Mouse (Mus musculus) hindbrain, embryonic 12.5 days (tissue): ENCODE results near the gene Lrch3. TPM values are rescaled to one million over a fixed set of nuclear protein-coding genes. Genes with fewer than 3 reads are reported as not detected.
"Not testable (repeated sequence)": the region's sequence is repeated elsewhere in the genome, so short reads cannot be mapped to it uniquely, and the experiment has no call there.

Experiments used
- ATAC-seq: fragments of 200-750 bp; cut with Nextera tagmentation; 2 replicates; pipeline ENCODE4 v1.8.0; 2017; ENCODE audit warnings: moderate TSS enrichment; ENCODE audit not compliant: low FRiP score
- H3K27ac ChIP-seq: fragments of 300-500 bp; sonication (generic); 2 replicates; pipeline ENCODE4 v1.5.1; 2016; ENCODE audit warnings: mild to moderate bottlenecking
- H3K27me3 ChIP-seq: fragments of 300-500 bp; sonication (generic); 2 replicates; pipeline ENCODE4 v1.6.1; 2016; ENCODE audit warnings: mild to moderate bottlenecking
- H3K36me3 ChIP-seq: fragments of 300-500 bp; sonication (generic); 2 replicates; pipeline ENCODE4 v1.6.1; 2016; ENCODE audit warnings: mild to moderate bottlenecking
- H3K4me1 ChIP-seq: fragments of 300-500 bp; sonication (generic); 2 replicates; pipeline ENCODE4 v1.6.1; 2016
- H3K4me2 ChIP-seq: fragments of 300-500 bp; sonication (generic); replicated peaks from 2 replicates; pipeline ENCODE4 v1.6.1; 2016; ENCODE audit warnings: mild to moderate bottlenecking
- H3K4me3 ChIP-seq: fragments of 300-500 bp; sonication (generic); 2 replicates; pipeline ENCODE4 v1.5.1; 2016; ENCODE audit warnings: mild to moderate bottlenecking
- H3K9ac ChIP-seq: fragments of 300-500 bp; sonication (generic); 2 replicates; pipeline ENCODE4 v1.6.1; 2016; ENCODE audit warnings: mild to moderate bottlenecking, moderate library complexity
- H3K9me3 ChIP-seq: fragments of 300-500 bp; sonication (generic); replicated peaks from 2 replicates; pipeline ENCODE4 v1.6.1; 2016; ENCODE audit warnings: mild to moderate bottlenecking
- WGBS: fragments of 180-500 bp; shearing (Covaris S2); methylation state at CpG from one replicate; pipeline ENCODE4 v1.1.7; 2016; 5-methylcytosine and 5-hydroxymethylcytosine counted together
- polyA plus RNA-seq: library from polyadenylated mRNA; unstranded; fragments of >200 nt; fragmentation: Nextera tagmentation; extraction: Ambion mirVana; gene quantifications from 2 replicates; pipeline ENCODE4 v1.2.1, GENCODE M21; 2016

The Lrch3 gene
- 50.3 and 53.3 TPM in 2 replicates for polyA plus RNA-seq

GRCm38 (mm10) chr16:32913937-32914881 is at the start of gene Lrch3:
Gene Lrch3 (plus strand): TSS chr16:32914100.
- H3K36me3 ChIP-seq: no peaks in the 10 kb centered on the region

GRCm38 (mm10) chr16:32865401-32865800 is 48.5 kb upstream of the Lrch3 start:
- no peak for ATAC-seq
- 88% methylated on average over 4 of the region's 4 CpGs for WGBS
- H3K9me3 ChIP-seq: no peaks in the 10 kb centered on the region
- H3K27ac ChIP-seq: no peak overlapping the region
- H3K27me3 ChIP-seq: no peaks in the 10 kb centered on the region
- H3K4me2 ChIP-seq: no peak overlapping the region
- no peak overlapping the region for H3K4me3 ChIP-seq
- peaks cover 20% of the 10 kb centered on the region for H3K4me1 ChIP-seq
- 0 out of 2 replicates have a peak, but pooled peaks cover 3% of the 10 kb centered on the region for H3K36me3 ChIP-seq
- H3K9ac ChIP-seq: no peak overlapping the region

More at GRCm38 (mm10) chr16:32913937-32914881, at the start of gene Lrch3:
- under 1% methylated on average over 77 of the region's 85 CpGs for WGBS
- H3K4me3 ChIP-seq: peak within 1 kb of the TSS; percentile 65
- peak; percentile 88 for ATAC-seq
- H3K9me3 ChIP-seq: no peaks in the 10 kb centered on the region
- H3K27me3 ChIP-seq: no peaks in the 10 kb centered on the region
- peak within 1 kb of the TSS; percentile 82 for H3K9ac ChIP-seq
- H3K4me1 ChIP-seq: peaks cover 6% of the 10 kb centered on the region
- H3K4me2 ChIP-seq: peak within 1 kb of the TSS; percentile 66
- peak within 1 kb of the TSS; percentile 81 for H3K27ac ChIP-seq

GRCm38 (mm10) chr16:32866713-32867112 is 47.2 kb upstream of the Lrch3 start:
- Histone ChIP-seq H3K9me3 (no peaks in the 10 kb centered on the region), H3K9ac (no peak overlapping the region), H3K4me2 (peak overlapping the region; percentile 83; the same call in 1 of the 2 replicates), H3K4me3 (no peak overlapping the region), H3K27me3 (no peaks in the 10 kb centered on the region), H3K36me3 (no peaks in the 10 kb centered on the region), H3K27ac (no peak overlapping the region), H3K4me1 (peaks cover 20% of the 10 kb centered on the region)
- WGBS: 90% methylated on average over 5 of the region's 5 CpGs
- ATAC-seq: no peak

- peak; percentile 98 for ATAC-seq
- H3K27me3 ChIP-seq: no peaks in the 10 kb centered on the region
- under 1% methylated on average over 35 of the region's 35 CpGs for WGBS
- peak overlapping the region; percentile 81 for H3K27ac ChIP-seq
- H3K4me3 ChIP-seq: peak overlapping the region; percentile 83
- no peaks in the 10 kb centered on the region for H3K36me3 ChIP-seq
- peaks cover 20% of the 10 kb centered on the region for H3K4me1 ChIP-seq
- H3K9me3 ChIP-seq: no peaks in the 10 kb centered on the region
- H3K9ac ChIP-seq: peak overlapping the region; percentile 76
- H3K4me2 ChIP-seq: peak overlapping the region; percentile 83
Observed at GRCm38 (mm10) chr16:32867919-32868552, 45.9 kb upstream of the Lrch3 start.

- Histone ChIP-seq H3K9me3 (no peaks in the 10 kb centered on the region), H3K36me3 (no peaks in the 10 kb centered on the region), H3K9ac (no peak overlapping the region), H3K27ac (no peak overlapping the region), H3K4me2 (no peak overlapping the region), H3K4me1 (peaks cover 20% of the 10 kb centered on the region), H3K27me3 (no peaks in the 10 kb centered on the region), H3K4me3 (no peak overlapping the region)
- no peak for ATAC-seq
- WGBS: 64% methylated on average over 5 of the region's 5 CpGs
Observed at GRCm38 (mm10) chr16:32870231-32870630, 43.7 kb upstream of the Lrch3 start.

GRCm38 (mm10) chr16:32873366-32873765 is 40.5 kb upstream of the Lrch3 start:
- no peak overlapping the region for H3K4me2 ChIP-seq
- no peak overlapping the region for H3K4me3 ChIP-seq
- WGBS: 48% methylated on average over 3 of the region's 3 CpGs
- ATAC-seq: no peak
- no peaks in the 10 kb centered on the region for H3K9me3 ChIP-seq
- H3K36me3 ChIP-seq: no peaks in the 10 kb centered on the region
- H3K4me1 ChIP-seq: peaks cover 5% of the 10 kb centered on the region
- no peaks in the 10 kb centered on the region for H3K27me3 ChIP-seq
- no peak overlapping the region for H3K9ac ChIP-seq
- H3K27ac ChIP-seq: no peak overlapping the region

GRCm38 (mm10) chr16:32875281-32875680 is 38.6 kb upstream of the Lrch3 start:
- H3K4me3 ChIP-seq, ATAC-seq, H3K9ac ChIP-seq, H3K27ac ChIP-seq, H3K36me3 ChIP-seq, H3K4me2 ChIP-seq, H3K9me3 ChIP-seq, H3K27me3 ChIP-seq: not testable (repeated sequence)
- 62% methylated on average over 1 of the region's 1 CpGs for WGBS
- peaks cover 10% of the 10 kb centered on the region for H3K4me1 ChIP-seq

GRCm38 (mm10) chr16:32875847-32876246 is 38.1 kb upstream of the Lrch3 start:
- no peak overlapping the region for H3K9ac ChIP-seq
- 94% methylated on average over 3 of the region's 3 CpGs for WGBS
- peaks cover 10% of the 10 kb centered on the region for H3K4me1 ChIP-seq
- ATAC-seq: no peak
- no peaks in the 10 kb centered on the region for H3K27me3 ChIP-seq
- no peak overlapping the region for H3K27ac ChIP-seq
- H3K36me3 ChIP-seq: no peaks in the 10 kb centered on the region
- H3K4me2 ChIP-seq: no peak overlapping the region
- H3K4me3 ChIP-seq: no peak overlapping the region
- H3K9me3 ChIP-seq: no peaks in the 10 kb centered on the region

- 41% methylated on average over 9 of the region's 9 CpGs for WGBS
- Histone ChIP-seq H3K36me3 (no peaks in the 10 kb centered on the region), H3K27me3 (no peaks in the 10 kb centered on the region), H3K4me2 (peak overlapping the region; percentile 73), H3K9ac (peak overlapping the region; percentile 92), H3K27ac (no peak overlapping the region), H3K9me3 (no peaks in the 10 kb centered on the region), H3K4me1 (peaks cover 10% of the 10 kb centered on the region), H3K4me3 (peak overlapping the region; percentile 88)
- no peak for ATAC-seq
Observed at GRCm38 (mm10) chr16:32876831-32877230, 37.1 kb upstream of the Lrch3 start.

GRCm38 (mm10) chr16:32877343-32878156 is 36.4 kb upstream of the Lrch3 start, which contains the start of the genes Fyttd1 and Rubcn:
Gene Fyttd1 (plus strand): TSS chr16:32877500.
Gene Rubcn (minus strand): TSS chr16:32877766.
- Histone ChIP-seq H3K9ac (peak within 1 kb of the TSS; percentile 92), H3K27me3 (no peaks in the 10 kb centered on the region), H3K4me1 (peaks cover 10% of the 10 kb centered on the region), H3K36me3 (no peaks in the 10 kb centered on the region), H3K4me2 (peak within 1 kb of the TSS; percentile 73), H3K27ac (peak within 1 kb of the TSS; percentile 89), H3K4me3 (peak within 1 kb of the TSS; percentile 88), H3K9me3 (no peaks in the 10 kb centered on the region)
- peak; percentile 97 for ATAC-seq
- under 1% methylated on average over 63 of the region's 83 CpGs for WGBS

- under 1% methylated on average over 34 of the region's 34 CpGs for WGBS
- peaks cover 10% of the 10 kb centered on the region for H3K4me1 ChIP-seq
Observed at GRCm38 (mm10) chr16:32878157-32878598, 35.7 kb upstream of the Lrch3 start.

More at GRCm38 (mm10) chr16:32878157-32878598, 35.7 kb upstream of the Lrch3 start:
- Histone ChIP-seq H3K27me3 (no peaks in the 10 kb centered on the region), H3K4me3 (peak overlapping the region; percentile 88), H3K9ac (peak overlapping the region; percentile 92), H3K27ac (peak overlapping the region; percentile 89), H3K9me3 (no peaks in the 10 kb centered on the region), H3K36me3 (no peaks in the 10 kb centered on the region), H3K4me2 (peak overlapping the region; percentile 73)
- ATAC-seq: peak; percentile 75
